Mouse (Mus musculus) CD8-positive naive resting alpha-beta T cell, adult 2 months (primary cell): ENCODE results near the gene Abcg1.

Experiments used
- DNase-seq, 2 experiments: peaks; one replicate each; pipeline ENCODE4 v3.0.0; 2022; ENCODE audit warnings: low read depth in 2 of 2, low spot score in 2 of 2

The Abcg1 gene

GRCm38 (mm10) chr17:31078581-31078980 is 21.1 kb downstream of the Abcg1 start:
- no peak for DNase-seq

- DNase-seq: no peak
These were observed 21.8 kb downstream of the Abcg1 start for GRCm38 (mm10) chr17:31079078-31079840.

GRCm38 (mm10) chr17:31082296-31083078 is 25.0 kb downstream of the Abcg1 start:
- no peak for DNase-seq

- no peak for DNase-seq
These were observed 28.0 kb downstream of the Abcg1 start for GRCm38 (mm10) chr17:31085519-31085918.

- no peak for DNase-seq
These were observed 28.7 kb downstream of the Abcg1 start for GRCm38 (mm10) chr17:31086196-31086595.

GRCm38 (mm10) chr17:31088711-31089110 is 31.2 kb downstream of the Abcg1 start:
- no peak for DNase-seq

GRCm38 (mm10) chr17:31089848-31090247 is 32.4 kb downstream of the Abcg1 start:
- DNase-seq: no peak

GRCm38 (mm10) chr17:31091023-31091735 is 33.7 kb downstream of the Abcg1 start:
- no peak for DNase-seq

- no peak for DNase-seq
These were observed 37.3 kb downstream of the Abcg1 start for GRCm38 (mm10) chr17:31094781-31095180.

GRCm38 (mm10) chr17:31095570-31095969 is 38.1 kb downstream of the Abcg1 start:
- no peak for DNase-seq

GRCm38 (mm10) chr17:31096893-31097292 is 39.4 kb downstream of the Abcg1 start:
- DNase-seq: no peak

- no peak for DNase-seq
These were observed 41.3 kb downstream of the Abcg1 start for GRCm38 (mm10) chr17:31098788-31099187.

- no peak for DNase-seq
These were observed 45.6 kb downstream of the Abcg1 start for GRCm38 (mm10) chr17:31103007-31103570.

- no peak for DNase-seq
These were observed 46.3 kb downstream of the Abcg1 start for GRCm38 (mm10) chr17:31103823-31104222.

GRCm38 (mm10) chr17:31108388-31108787 is 50.9 kb downstream of the Abcg1 start:
- no peak for DNase-seq

GRCm38 (mm10) chr17:31113191-31113856 is 55.8 kb downstream of the Abcg1 start:
- no peak for DNase-seq

GRCm38 (mm10) chr17:31116063-31116462 is 58.6 kb downstream of the Abcg1 start:
- DNase-seq: no peak

GRCm38 (mm10) chr17:31117946-31118345 is 60.5 kb downstream of the Abcg1 start:
- no peak for DNase-seq

- peak; percentile 77 to 82 for DNase-seq
These were observed 62.0 kb downstream of the Abcg1 start for GRCm38 (mm10) chr17:31119429-31119828.

- DNase-seq: peak; percentile 43 to 52
These were observed 64.5 kb downstream of the Abcg1 start for GRCm38 (mm10) chr17:31121975-31122374.
